Mouse (Mus musculus) forebrain, embryonic 11.5 days (tissue): Measurements from ENCODE around the gene Kdm8. TPM values are rescaled to one million over a fixed set of nuclear protein-coding genes. Genes with fewer than 3 reads are reported as not detected.
"Not testable (repeated sequence)": the region's sequence is repeated elsewhere in the genome, so short reads cannot be mapped to it uniquely, and the experiment has no call there.

ENCODE experiments used
- ATAC-seq: fragments of 200-750 bp; cut with Nextera tagmentation; replicated peaks from 2 replicates; pipeline ENCODE4 v1.8.0; 2017; ENCODE audit warnings: moderate TSS enrichment; ENCODE audit not compliant: low FRiP score
- DNase-seq: peaks from one replicate; pipeline ENCODE4 v3.0.0-alpha.2; 2017; ENCODE audit warnings: low spot score
- H3K27ac ChIP-seq: fragments of 300-500 bp; sonication (generic); 2 replicates; pipeline ENCODE4 v1.5.1; 2014; ENCODE audit warnings: low read depth, low read length
- H3K27me3 ChIP-seq: fragments of 300-500 bp; sonication (generic); 2 replicates; pipeline ENCODE4 v1.6.1; 2014; ENCODE audit warnings: mild to moderate bottlenecking, low read length, mixed read lengths; ENCODE audit not compliant: control insufficient read depth, insufficient read depth
- H3K36me3 ChIP-seq: fragments of 300-500 bp; sonication (generic); 2 replicates; pipeline ENCODE4 v1.6.1; 2014; ENCODE audit warnings: mild to moderate bottlenecking, low read length, moderate library complexity, mixed read lengths; ENCODE audit not compliant: control insufficient read depth, insufficient read depth
- H3K4me1 ChIP-seq: fragments of 300-500 bp; sonication (generic); replicated peaks from 2 replicates; pipeline ENCODE4 v1.6.1; 2014; ENCODE audit warnings: low read length, mixed read lengths; ENCODE audit not compliant: control insufficient read depth, insufficient read depth
- H3K4me2 ChIP-seq: fragments of 300-500 bp; sonication (generic); 2 replicates; pipeline ENCODE4 v1.6.1; 2014; ENCODE audit warnings: low read depth, mild to moderate bottlenecking, low read length, moderate library complexity, mixed read lengths; ENCODE audit not compliant: severe bottlenecking
- H3K4me3 ChIP-seq: fragments of 300-500 bp; sonication (generic); 2 replicates; pipeline ENCODE4 v1.5.1; 2014; ENCODE audit warnings: low read depth, low read length
- H3K9ac ChIP-seq: fragments of 300-500 bp; sonication (generic); 2 replicates; pipeline ENCODE4 v1.6.1; 2014; ENCODE audit warnings: low read length
- H3K9me3 ChIP-seq: fragments of 300-500 bp; sonication (generic); 2 replicates; pipeline ENCODE4 v1.6.1; 2016; ENCODE audit warnings: low read length, mixed read lengths; ENCODE audit not compliant: control insufficient read depth
- WGBS: fragments of 180-500 bp; shearing (Covaris S2); extraction: QIAGEN DNeasy Blood & Tissue Kit; methylation state at CpG from one replicate; pipeline ENCODE4 v1.1.7; 2014; 5-methylcytosine and 5-hydroxymethylcytosine counted together
- polyA plus RNA-seq: library from polyadenylated mRNA; unstranded; fragments of >200 nt; fragmentation: Nextera tagmentation; extraction: Ambion mirVana; gene quantifications from 2 replicates; pipeline ENCODE4 v1.2.1, GENCODE M21; 2014

Gene Kdm8
- polyA plus RNA-seq, 1 experiment from 2014 or later, result 11.4 TPM

DNA sequence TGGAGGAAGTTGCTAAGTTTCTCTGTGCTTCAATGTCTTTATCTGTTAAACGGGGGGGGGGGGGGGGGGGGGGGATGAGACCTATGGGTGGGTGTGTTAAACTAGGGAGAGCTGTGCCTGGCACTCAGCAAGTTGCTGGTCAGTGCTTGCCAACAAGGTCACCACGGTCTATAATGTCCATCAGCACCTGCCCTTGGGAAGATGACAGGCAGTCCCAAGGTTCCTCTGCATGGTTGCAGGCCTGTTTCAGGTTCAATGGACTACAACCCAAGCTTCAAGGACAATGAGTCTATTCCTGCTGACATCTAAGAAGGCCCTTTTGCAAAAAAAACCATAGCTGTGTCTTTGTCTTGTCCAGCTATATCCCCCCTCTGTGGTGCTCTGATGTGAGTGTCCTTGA lies 22.6 kb upstream of the Kdm8 start:
- Histone ChIP-seq H3K9me3 (no peaks in the 10 kb centered on the region), H3K4me1 (no peaks in the 10 kb centered on the region), H3K9ac (no peak overlapping the region), H3K27me3 (no peaks in the 10 kb centered on the region), H3K27ac (no peak overlapping the region), H3K4me3 (no peak overlapping the region), H3K36me3 (no peaks in the 10 kb centered on the region), H3K4me2 (no peak overlapping the region)
- DNase-seq (no peak), ATAC-seq (no peak)
- WGBS, result 88% methylated on average over 1 of the region's 2 CpGs

GRCm38 (mm10) chr7:125423056-125423455 lies 21.4 kb upstream of the Kdm8 start:
- ATAC-seq, result no peak

DNA sequence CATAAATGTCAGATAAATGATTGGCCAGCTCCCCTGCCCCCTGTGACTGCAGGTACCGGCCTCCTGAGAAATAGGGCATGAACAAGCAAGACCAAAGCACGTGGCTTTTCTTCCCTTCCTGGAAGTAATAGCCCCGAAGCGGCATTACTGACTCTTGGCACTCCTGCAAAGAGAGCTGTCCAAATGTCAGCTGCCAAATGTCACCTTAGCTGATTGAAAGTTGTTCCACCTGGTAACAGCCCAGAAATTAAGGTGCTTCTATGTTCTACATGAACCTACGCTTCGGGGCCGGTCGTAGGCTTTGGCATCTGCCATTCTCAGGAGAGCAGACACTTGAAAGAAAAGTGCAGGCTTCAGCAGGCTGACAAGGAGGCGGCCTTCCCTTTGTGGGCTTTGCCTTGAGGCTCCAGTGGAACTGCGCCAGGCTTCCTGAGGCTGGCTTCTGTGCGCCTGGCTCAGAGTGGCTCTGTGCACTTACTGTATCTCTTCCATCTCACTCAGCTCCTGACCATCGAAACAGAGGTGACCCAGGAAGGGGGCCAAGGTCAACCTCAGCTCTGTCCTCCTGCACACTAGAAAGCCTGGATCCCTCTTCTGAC lies 16.9 kb upstream of the Kdm8 start:
- Histone ChIP-seq H3K27me3 (no peaks in the 10 kb centered on the region), H3K36me3 (no peaks in the 10 kb centered on the region), H3K27ac (no peak overlapping the region), H3K9me3 (no peaks in the 10 kb centered on the region), H3K4me1 (no peaks in the 10 kb centered on the region), H3K4me3 (no peak overlapping the region), H3K9ac (no peak overlapping the region), H3K4me2 (no peak overlapping the region)
- DNase-seq, result no peak
- ATAC-seq, result no peak
- WGBS, result 86% methylated on average over 12 of the region's 12 CpGs

More at GRCm38 (mm10) chr7:125423056-125423455, 21.4 kb upstream of the Kdm8 start:
- Histone ChIP-seq H3K9ac (no peak overlapping the region), H3K4me3 (no peak overlapping the region), H3K4me2 (no peak overlapping the region), H3K27ac (no peak overlapping the region), H3K27me3 (no peaks in the 10 kb centered on the region), H3K9me3 (no peaks in the 10 kb centered on the region), H3K4me1 (no peaks in the 10 kb centered on the region), H3K36me3 (no peaks in the 10 kb centered on the region)
- 67% methylated on average over 3 of the region's 3 CpGs for WGBS
- DNase-seq, result no peak

DNA sequence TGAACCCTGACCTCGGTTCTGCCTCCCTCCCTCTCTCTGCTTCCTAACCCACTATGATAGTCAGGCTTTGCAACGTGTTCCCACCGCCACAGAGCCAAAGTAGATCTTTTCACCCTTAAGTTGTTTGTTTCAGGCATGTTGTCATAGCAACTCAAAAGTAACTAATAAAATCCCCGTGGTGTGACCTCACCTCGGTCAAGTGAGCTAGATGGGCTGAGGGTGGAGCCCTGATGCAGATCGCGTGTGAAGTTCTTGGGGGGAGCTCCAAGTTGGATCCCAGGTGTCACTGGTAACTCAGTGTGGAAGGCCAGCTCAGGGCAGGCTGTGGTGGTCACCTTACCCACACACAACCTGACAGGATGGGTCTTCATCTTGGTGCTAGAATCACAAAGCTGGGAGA lies 16.1 kb upstream of the Kdm8 start:
- no peak overlapping the region for H3K9ac ChIP-seq
- DNase-seq (no peak), ATAC-seq (no peak)
- no peaks in the 10 kb centered on the region for H3K27me3 ChIP-seq
- no peak overlapping the region for H3K4me3 ChIP-seq
- H3K27ac ChIP-seq, result no peak overlapping the region
- 83% methylated on average over 7 of the region's 7 CpGs for WGBS
- no peaks in the 10 kb centered on the region for H3K9me3 ChIP-seq
- H3K4me2 ChIP-seq, result no peak overlapping the region
- no peaks in the 10 kb centered on the region for H3K36me3 ChIP-seq
- no peaks in the 10 kb centered on the region for H3K4me1 ChIP-seq

GRCm38 (mm10) chr7:125428816-125429500 lies 15.5 kb upstream of the Kdm8 start:
- H3K27me3 ChIP-seq, DNase-seq, H3K27ac ChIP-seq, H3K4me3 ChIP-seq, H3K4me2 ChIP-seq, H3K9ac ChIP-seq, H3K4me1 ChIP-seq, H3K36me3 ChIP-seq, ATAC-seq, H3K9me3 ChIP-seq: not testable (repeated sequence)
- 87% methylated on average over 5 of the region's 5 CpGs for WGBS

DNA sequence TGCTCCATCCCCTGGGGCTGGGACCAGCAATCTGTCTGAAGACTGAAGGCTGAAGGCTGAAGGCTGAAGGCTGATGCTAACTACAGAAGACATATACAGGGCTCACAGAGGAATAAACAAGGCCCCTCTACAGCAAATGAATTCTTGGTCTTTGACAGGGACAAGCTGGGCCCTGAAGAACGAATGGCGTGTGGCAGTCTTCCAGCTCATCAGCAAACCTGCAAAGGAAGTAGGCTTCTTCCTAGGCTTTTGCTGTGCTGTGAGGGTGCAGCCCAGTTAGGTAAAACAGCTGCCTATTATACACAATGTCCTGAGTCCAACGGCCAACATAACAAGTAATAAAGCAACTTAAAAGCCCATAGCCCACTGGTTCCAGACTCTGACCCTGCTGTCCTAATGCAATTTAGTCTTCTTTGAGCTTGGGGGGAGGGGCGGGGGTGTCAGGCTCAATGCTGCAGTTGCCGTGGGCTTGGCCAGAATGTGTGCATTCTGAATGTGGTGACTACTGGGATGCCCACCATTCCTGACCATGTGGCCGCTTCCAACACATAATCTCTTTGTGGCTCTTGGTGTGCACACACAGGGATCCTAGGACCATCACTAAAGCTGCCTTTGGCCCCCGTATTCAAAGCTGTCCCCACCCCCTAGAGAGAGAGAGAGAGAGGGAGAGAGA lies 14.2 kb upstream of the Kdm8 start:
- Histone ChIP-seq H3K27ac (no peak overlapping the region), H3K36me3 (no peaks in the 10 kb centered on the region), H3K9ac (no peak overlapping the region), H3K4me1 (no peaks in the 10 kb centered on the region), H3K4me2 (no peak overlapping the region), H3K4me3 (no peak overlapping the region), H3K9me3 (no peaks in the 10 kb centered on the region), H3K27me3 (no peaks in the 10 kb centered on the region)
- ATAC-seq (no peak), DNase-seq (no peak)
- WGBS, result 72% methylated on average over 7 of the region's 7 CpGs

DNA sequence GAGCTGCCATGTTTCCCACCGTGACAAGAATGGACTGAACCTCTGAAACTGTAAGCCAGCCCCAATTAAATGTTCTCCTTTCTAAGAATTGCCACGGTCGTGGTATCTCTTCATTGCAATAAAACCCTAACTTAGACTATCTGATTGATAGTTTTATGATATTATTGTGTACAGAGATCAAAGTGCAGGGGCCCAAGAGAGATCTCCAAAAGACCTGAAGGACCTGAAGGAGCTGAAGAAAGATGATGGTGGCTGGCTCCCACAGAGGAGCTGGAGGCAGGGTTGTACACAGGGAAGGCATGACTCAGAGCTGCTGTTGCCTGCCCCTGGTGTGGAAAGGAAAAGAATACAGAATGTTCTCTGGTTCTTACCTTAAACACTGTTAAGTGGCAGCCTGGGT lies 10.6 kb upstream of the Kdm8 start:
- Histone ChIP-seq H3K27me3 (no peaks in the 10 kb centered on the region), H3K4me1 (no peaks in the 10 kb centered on the region), H3K9me3 (no peaks in the 10 kb centered on the region), H3K4me2 (no peak overlapping the region), H3K9ac (no peak overlapping the region), H3K4me3 (no peak overlapping the region), H3K36me3 (no peaks in the 10 kb centered on the region), H3K27ac (no peak overlapping the region)
- WGBS, result 84% methylated on average over 3 of the region's 3 CpGs
- DNase-seq (no peak), ATAC-seq (no peak)

GRCm38 (mm10) chr7:125434666-125435290 lies 9.7 kb upstream of the Kdm8 start:
- DNase-seq (no peak), ATAC-seq (no peak)
- H3K27ac ChIP-seq, result no peak overlapping the region
- H3K4me3 ChIP-seq, result no peak overlapping the region
- no peak overlapping the region for H3K9ac ChIP-seq
- 58% methylated on average over 8 of the region's 8 CpGs for WGBS
- no peaks in the 10 kb centered on the region for H3K27me3 ChIP-seq
- H3K36me3 ChIP-seq, result no peaks in the 10 kb centered on the region
- no peak overlapping the region for H3K4me2 ChIP-seq
- H3K4me1 ChIP-seq, result no peaks in the 10 kb centered on the region
- no peaks in the 10 kb centered on the region for H3K9me3 ChIP-seq
